Mouse (Mus musculus) bone marrow macrophage, adult 2 months (primary cell): ENCODE results near the gene 1810055G02Rik.

Experiments used
- CTCF ChIP-seq: IDR thresholded peaks from 2 replicates; pipeline ENCODE4 v1.5.1; 2012; ENCODE audit warnings: low read depth, mild to moderate bottlenecking, low read length, moderate library complexity
- POLR2A ChIP-seq: IDR thresholded peaks from 2 replicates; pipeline ENCODE4 v1.6.1; 2012; ENCODE audit warnings: mild to moderate bottlenecking, low read depth, low read length, borderline replicate concordance

DNA sequence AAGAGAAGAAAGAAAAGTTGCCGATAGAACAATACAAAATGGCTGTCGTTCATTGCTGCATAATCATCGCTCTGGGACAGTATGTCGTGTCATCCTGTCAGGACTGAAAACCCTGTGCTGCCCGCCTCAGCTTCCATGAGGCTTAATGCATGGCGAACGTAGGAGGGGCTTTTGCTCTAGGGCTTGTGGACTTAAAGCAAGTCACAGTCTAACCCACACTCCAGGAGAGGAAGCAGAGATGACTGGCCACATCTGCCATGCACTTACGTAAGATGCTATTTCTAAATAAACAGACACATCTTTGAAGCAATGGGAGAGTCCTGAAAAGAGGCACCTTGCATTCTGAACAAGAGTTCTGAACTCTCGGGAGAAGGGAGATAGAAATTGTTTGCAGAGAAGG is 15.1 kb downstream of the 1810055G02Rik start:
- no peak for TF ChIP-seq CTCF
- TF ChIP-seq POLR2A: no peak
